Mouse (Mus musculus) CH12.LX (cell line): ENCODE measurements around the gene Lrrc1. TPM values are rescaled to one million over a fixed set of nuclear protein-coding genes. Genes with fewer than 3 reads are reported as not detected.

ENCODE experiments used
- DNase-seq: peaks from one replicate; pipeline ENCODE4 v3.0.0-alpha.2; 2013; ENCODE audit errors: extremely low read depth
- H3K27ac ChIP-seq: 2 replicates; pipeline ENCODE4 v1.5.1; 2012; ENCODE audit warnings: low read depth, mild to moderate bottlenecking, control low read depth, moderate library complexity; ENCODE audit not compliant: insufficient read depth
- H3K27me3 ChIP-seq: replicated peaks from 2 replicates; pipeline ENCODE3; 2012; ENCODE audit warnings: inconsistent platforms
- H3K36me3 ChIP-seq, 2 experiments: replicated peaks in 1 of 2; 2 replicates each; pipeline versions ENCODE3 to v1.6.1; 2012; ENCODE audit warnings: inconsistent platforms in 1 of 2, low read length in 1 of 2, mild to moderate bottlenecking in 1 of 2, mixed read lengths in 1 of 2, moderate library complexity in 1 of 2; ENCODE audit not compliant: control insufficient read depth in 1 of 2, insufficient read depth in 1 of 2
- H3K4me1 ChIP-seq, 2 experiments: 2 replicates each; pipeline ENCODE4 v1.6.1; 2012; ENCODE audit warnings: inconsistent platforms in 1 of 2, moderate library complexity in 1 of 2; ENCODE audit not compliant: insufficient read depth in 2 of 2, control insufficient read depth in 1 of 2
- H3K4me2 ChIP-seq: 2 replicates; pipeline ENCODE4 v1.6.1; 2012; ENCODE audit warnings: low read depth, mild to moderate bottlenecking, control low read depth; ENCODE audit not compliant: poor library complexity, insufficient read depth, severe bottlenecking
- H3K4me3 ChIP-seq, 3 experiments: fragments of 150-350 bp in 1 of 3; sonication (generic) in 1 of 3; replicated peaks in 1 of 3; 2 replicates each; pipeline versions ENCODE3 to v1.5.1; 2011 to 2012; ENCODE audit warnings: low read depth in 2 of 3, low read length in 2 of 3, mild to moderate bottlenecking in 2 of 3, moderate library complexity in 2 of 3, control low read depth in 1 of 3, improper control_type of control experiment in 1 of 3, inconsistent platforms in 1 of 3, mixed read lengths in 1 of 3; ENCODE audit not compliant: poor library complexity in 1 of 3
- H3K79me2 ChIP-seq: replicated peaks from 2 replicates; pipeline ENCODE4 v1.6.1; 2012; ENCODE audit warnings: mild to moderate bottlenecking, moderate library complexity; ENCODE audit not compliant: control insufficient read depth, poor library complexity, insufficient read depth, severe bottlenecking; ENCODE audit errors: extremely low read depth
- H3K9ac ChIP-seq: 2 replicates; pipeline ENCODE4 v1.6.1; 2012; ENCODE audit warnings: low read depth, mild to moderate bottlenecking, control low read depth, moderate library complexity; ENCODE audit not compliant: insufficient read depth
- H3K9me3 ChIP-seq: replicated peaks from 2 replicates; pipeline ENCODE3; 2012; ENCODE audit warnings: low read length, inconsistent platforms, mixed read lengths
- CTCF ChIP-seq, 2 experiments: IDR thresholded peaks in 1 of 2; conservative IDR thresholded peaks in 1 of 2; 2 replicates each; pipeline ENCODE4 v1.5.1; 2011 to 2012; ENCODE audit warnings: low read depth in 2 of 2, low read length in 2 of 2, improper control_type of control experiment in 1 of 2, inconsistent platforms in 1 of 2, mild to moderate bottlenecking in 1 of 2, moderate library complexity in 1 of 2
- ELF1 ChIP-seq: IDR thresholded peaks from 2 replicates; pipeline ENCODE4 v1.6.1; 2014; ENCODE audit warnings: low read depth, mild to moderate bottlenecking, inconsistent platforms, low read length, improper control_type of control experiment
- EP300 ChIP-seq: IDR thresholded peaks from 2 replicates; pipeline ENCODE4 v1.6.1; 2011; ENCODE audit warnings: low read length, improper control_type of control experiment
- JUND ChIP-seq: conservative IDR thresholded peaks from 2 replicates; pipeline ENCODE4 v1.6.1; 2011; ENCODE audit warnings: low read depth, low read length, improper control_type of control experiment
- NELFE ChIP-seq: IDR thresholded peaks from 2 replicates; pipeline ENCODE4 v1.6.1; 2011; ENCODE audit warnings: low read depth, low read length, improper control_type of control experiment
- NRF1 ChIP-seq: IDR thresholded peaks from 2 replicates; pipeline ENCODE4 v1.6.1; 2014; ENCODE audit warnings: low read depth, mild to moderate bottlenecking, inconsistent platforms, low read length, improper control_type of control experiment, moderate library complexity
- POLR2A ChIP-seq: IDR thresholded peaks from 2 replicates; pipeline ENCODE4 v1.6.1; 2011; ENCODE audit warnings: low read depth, mild to moderate bottlenecking, improper control_type of control experiment, low read length
- POLR2AphosphoS2 ChIP-seq: IDR thresholded peaks from 2 replicates; pipeline ENCODE4 v1.6.1; 2011; ENCODE audit warnings: low read depth, low read length, improper control_type of control experiment
- RAD21 ChIP-seq: IDR thresholded peaks from 2 replicates; pipeline ENCODE4 v1.6.1; 2011; ENCODE audit warnings: low read depth, mild to moderate bottlenecking, low read length, improper control_type of control experiment, moderate library complexity
- SIN3A ChIP-seq: IDR thresholded peaks from 2 replicates; pipeline ENCODE4 v1.6.1; 2012; ENCODE audit warnings: low read length, improper control_type of control experiment, inconsistent platforms
- TBP ChIP-seq: conservative IDR thresholded peaks from 2 replicates; pipeline ENCODE4 v1.6.1; 2011; ENCODE audit warnings: low read depth, low read length, improper control_type of control experiment
- UBTF ChIP-seq: IDR thresholded peaks from 2 replicates; pipeline ENCODE4 v1.6.1; 2012; ENCODE audit warnings: low read depth, mild to moderate bottlenecking, inconsistent platforms, low read length, improper control_type of control experiment, moderate library complexity
- USF1 ChIP-seq: IDR thresholded peaks from 2 replicates; pipeline ENCODE4 v1.6.1; 2014; ENCODE audit warnings: low read depth, mild to moderate bottlenecking, inconsistent platforms, low read length, improper control_type of control experiment
- USF2 ChIP-seq: conservative IDR thresholded peaks from 2 replicates; pipeline ENCODE4 v1.6.1; 2011; ENCODE audit warnings: low read depth, low read length, improper control_type of control experiment
- ZC3H11A ChIP-seq: IDR thresholded peaks from 2 replicates; pipeline ENCODE4 v1.6.1; 2012; ENCODE audit warnings: low read depth, mild to moderate bottlenecking, inconsistent platforms, low read length, improper control_type of control experiment
- ZKSCAN1 ChIP-seq: IDR thresholded peaks from 2 replicates; pipeline ENCODE4 v1.6.1; 2012; ENCODE audit warnings: low read depth, inconsistent platforms, low read length, improper control_type of control experiment, borderline replicate concordance
- dilution Hi-C: fragments of 300-500 bp; cut with MboI; formaldehyde crosslinking; loops from 2 replicates; pipeline ENCODE4 v1.14.3; 2020; ENCODE audit warnings: low sequenced_read_pairs; ENCODE audit not compliant: extremely low pct_unique_long_range_greater_than_20kb, extremely low pct_ligation_motif_present
- in situ Hi-C: fragments of 300-500 bp; cut with MboI; formaldehyde crosslinking; loops from 3 replicates; pipeline ENCODE4 v1.14.3; 2019; ENCODE audit warnings: low sequenced_read_pairs, low pct_ligation_motif_present, low pct_unique_long_range_greater_than_20kb, mixed read lengths
- polyA plus RNA-seq: library from polyadenylated mRNA; unstranded; fragments of >175 nt; gene quantifications from 2 replicates; pipeline ENCODE4 v1.2.1, GENCODE M21; 2012; ENCODE audit warnings: low read depth; ENCODE audit not compliant: insufficient read length
- total RNA-seq, 2 experiments: library from RNA; depleted of rRNA; stranded (reverse); fragments of 300-350 nt in 1 of 2; fragments of >200 nt in 1 of 2; gene quantifications; 2 replicates each; pipeline ENCODE4 v1.2.3; 2012 to 2014

The Lrrc1 gene
- total and polyA plus RNA-seq, 3 experiments = 15.4 to 15.8 (median 15.8) TPM

- dilution Hi-C loops (no loop called here), in situ Hi-C loops (loop anchor here (10.0 to 25.0 kb wide), 3 partner anchors 125 to 368 kb away; partner anchors contain the start of gene Lrrc1)
- no peaks in the 10 kb centered on the region for H3K4me1 ChIP-seq
- no peak for DNase-seq
- H3K4me2 ChIP-seq = no peak overlapping the region
- no peaks in the 10 kb centered on the region for H3K36me3 ChIP-seq
- no peaks in the 10 kb centered on the region for H3K9me3 ChIP-seq
- no peak for TF ChIP-seq TBP
- no peak for TF ChIP-seq UBTF
- no peak overlapping the region for H3K4me3 ChIP-seq
- H3K27me3 ChIP-seq = no peaks in the 10 kb centered on the region
- no peaks in the 10 kb centered on the region for H3K79me2 ChIP-seq
- H3K9ac ChIP-seq = no peak overlapping the region
- H3K27ac ChIP-seq = no peak overlapping the region
These were observed 125.0 kb downstream of the Lrrc1 start for GRCm38 (mm10) chr9:77419501-77420199.

GRCm38 (mm10) chr9:77418800-77419199, 125.9 kb downstream of the Lrrc1 start:
- in situ Hi-C loops (loop anchor here (10.0 to 25.0 kb wide), 3 partner anchors 126 to 369 kb away; partner anchors contain the start of gene Lrrc1), dilution Hi-C loops (no loop called here)
- Histone ChIP-seq H3K4me2 (no peak overlapping the region), H3K4me3 (no peak overlapping the region), H3K9ac (no peak overlapping the region), H3K79me2 (no peaks in the 10 kb centered on the region), H3K27ac (no peak overlapping the region), H3K27me3 (no peaks in the 10 kb centered on the region), H3K9me3 (no peaks in the 10 kb centered on the region), H3K36me3 (no peaks in the 10 kb centered on the region), H3K4me1 (peaks cover 3 to 5% of the 10 kb centered on the region in 2 experiments; a peak in 2 of 4 replicates)
- DNase-seq = no peak
- no peak for TF ChIP-seq NELFE
- no peak for TF ChIP-seq POLR2A
- no peak for TF ChIP-seq POLR2AphosphoS2
- TF ChIP-seq CTCF (conservative IDR thresholded peaks at IDR 0.05 in 1 of 2, IDR thresholded peaks at IDR 0.05 in 1 of 2; ENCODE audit: low read depth in 2 of 2, low read length in 2 of 2) = no peak
- TF ChIP-seq EP300 = no peak
- TF ChIP-seq NRF1 = no peak
- TF ChIP-seq SIN3A = no peak
- no peak for TF ChIP-seq ZKSCAN1
- TF ChIP-seq RAD21 = no peak
- no peak for TF ChIP-seq ELF1

- no peaks in the 10 kb centered on the region for H3K27me3 ChIP-seq
- DNase-seq = no peak
- H3K9me3 ChIP-seq = no peaks in the 10 kb centered on the region
- H3K79me2 ChIP-seq = no peaks in the 10 kb centered on the region
- dilution Hi-C loops = no loop called here
- H3K36me3 ChIP-seq = no peaks in the 10 kb centered on the region
- no peak overlapping the region for H3K4me3 ChIP-seq
- H3K4me1 ChIP-seq = peaks cover 3 to 11% of the 10 kb centered on the region in 2 experiments; a peak in 3 of 4 replicates
- TF ChIP-seq ZKSCAN1 = no peak
- no peak for TF ChIP-seq ELF1
- TF ChIP-seq USF2 = no peak
- no peak for TF ChIP-seq ZC3H11A
- no peak for TF ChIP-seq JUND
- no peak for TF ChIP-seq USF1
- no peak for TF ChIP-seq UBTF
- no peak overlapping the region for H3K9ac ChIP-seq
- in situ Hi-C loops = loop anchor here (10.0 to 25.0 kb wide), 3 partner anchors 128 to 371 kb away; partner anchors contain the start of gene Lrrc1
- H3K4me2 ChIP-seq = no peak overlapping the region
- no peak overlapping the region for H3K27ac ChIP-seq
These were observed 128.2 kb downstream of the Lrrc1 start for GRCm38 (mm10) chr9:77416486-77416885.
